Mouse (Mus musculus) kidney, postnatal 14 days (tissue): Measurements from ENCODE around the gene Ginm1.

Source experiments
- DNase-seq: peaks from one replicate; pipeline ENCODE4 v3.0.0; 2022; ENCODE audit warnings: mixed read lengths

Ginm1 gene

GRCm38 (mm10) chr10:7792751-7793385 is at the start of gene Ginm1, which contains the start of gene Ppil4:
Gene Ginm1, minus strand, starts transcription at chr10:7792824.
Gene Ppil4, plus strand, starts transcription at chr10:7792891.
- peak; percentile 94 for DNase-seq

GRCm38 (mm10) chr10:7841571-7842080 is 49.0 kb upstream of the Ginm1 start:
- DNase-seq = peak; percentile 58

GRCm38 (mm10) chr10:7840785-7841184 is 48.2 kb upstream of the Ginm1 start:
- DNase-seq = no peak

- DNase-seq = no peak
These were observed 47.7 kb upstream of the Ginm1 start for GRCm38 (mm10) chr10:7840353-7840733.

DNA sequence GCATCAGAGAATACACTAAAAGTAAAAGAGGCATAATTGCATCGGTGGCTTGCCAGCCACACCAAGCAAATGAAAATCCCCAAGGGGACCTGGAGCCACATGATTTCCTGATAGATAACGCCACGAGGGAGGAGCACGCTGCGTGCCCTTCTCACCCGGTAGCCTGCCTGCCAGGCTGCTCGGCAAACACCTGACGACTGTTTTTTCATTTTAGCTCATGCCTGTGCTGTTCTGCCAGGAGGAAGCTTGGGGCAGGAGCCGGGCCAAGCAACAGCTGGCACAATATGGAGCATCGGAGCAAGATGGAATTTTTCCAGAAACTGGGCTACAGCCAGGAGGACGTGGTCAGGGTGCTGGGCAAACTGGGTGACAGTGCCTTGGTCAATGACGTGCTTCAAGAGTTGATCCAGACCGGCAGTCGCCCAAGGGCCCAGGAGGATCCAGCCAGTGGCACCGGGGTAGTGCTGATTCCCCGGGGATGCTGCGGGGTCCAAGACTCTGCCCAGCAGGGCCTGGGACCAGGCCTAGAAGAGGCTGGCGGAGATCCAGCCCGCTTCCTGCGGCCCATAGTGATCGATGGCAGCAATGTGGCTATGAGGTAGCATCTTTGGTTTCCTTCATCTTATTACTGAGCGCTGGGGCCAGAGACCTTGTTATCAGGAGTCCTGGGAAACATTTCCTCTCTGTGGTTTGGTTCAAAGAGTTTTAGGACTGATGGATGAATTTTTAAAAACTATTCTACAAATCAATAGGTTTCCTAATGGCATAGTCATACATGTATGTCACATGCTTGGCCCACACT is 47.1 kb upstream of the Ginm1 start:
- DNase-seq = no peak

- DNase-seq = no peak
These were observed 46.3 kb upstream of the Ginm1 start for GRCm38 (mm10) chr10:7838874-7839421.

DNA sequence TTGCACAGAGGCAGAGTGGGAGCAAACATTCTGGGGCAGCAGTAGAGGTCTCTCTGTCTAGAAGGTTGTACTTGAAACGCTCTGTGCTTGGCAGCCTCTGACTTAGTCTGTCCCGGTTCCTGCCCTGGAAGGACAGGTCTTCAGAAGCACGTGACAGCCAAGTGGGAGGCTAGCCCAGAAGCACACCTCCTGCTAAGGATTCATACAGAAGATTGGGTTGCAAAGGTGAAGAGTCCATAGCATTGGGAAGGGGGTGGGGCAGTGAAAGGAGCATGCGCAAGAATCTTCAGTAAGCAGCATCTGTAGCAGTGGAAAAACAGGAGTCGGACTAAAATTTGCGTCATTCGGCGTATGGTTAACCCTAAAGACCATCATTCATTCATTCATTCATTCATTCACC is 45.4 kb upstream of the Ginm1 start:
- DNase-seq = no peak

GRCm38 (mm10) chr10:7837446-7837845 is 44.8 kb upstream of the Ginm1 start:
- no peak for DNase-seq

DNA sequence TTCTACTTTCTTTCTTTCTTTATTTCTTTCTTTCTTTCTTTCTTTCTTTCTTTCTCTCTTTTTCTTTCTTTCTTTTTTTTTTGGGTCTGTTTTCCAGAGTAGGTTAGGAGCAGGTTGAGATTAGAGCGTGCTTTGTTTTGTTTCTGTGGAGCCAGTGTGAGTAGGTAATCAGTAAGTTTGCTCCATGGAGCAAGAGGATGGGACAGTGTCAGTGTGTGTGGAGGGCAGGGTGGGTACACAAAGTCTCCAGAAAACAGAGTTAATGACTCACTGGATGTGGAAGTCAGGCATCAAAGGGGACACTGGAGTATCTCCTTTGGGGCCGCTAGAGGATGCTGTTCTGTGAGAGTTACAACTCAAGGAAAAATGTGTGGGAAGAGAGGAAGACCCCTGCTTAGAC is 44.3 kb upstream of the Ginm1 start:
- no peak for DNase-seq

- no peak for DNase-seq
These were observed 42.1 kb upstream of the Ginm1 start for GRCm38 (mm10) chr10:7834671-7835225.

GRCm38 (mm10) chr10:7833377-7834165 is 40.9 kb upstream of the Ginm1 start:
- DNase-seq = no peak

GRCm38 (mm10) chr10:7832171-7832676 is 39.6 kb upstream of the Ginm1 start, which contains the start of gene Zc3h12d:
Gene Zc3h12d, plus strand, starts transcription at chr10:7832470.
- peak; percentile 61 for DNase-seq

- no peak for DNase-seq
These were observed 33.5 kb upstream of the Ginm1 start for GRCm38 (mm10) chr10:7826106-7826505.

DNA sequence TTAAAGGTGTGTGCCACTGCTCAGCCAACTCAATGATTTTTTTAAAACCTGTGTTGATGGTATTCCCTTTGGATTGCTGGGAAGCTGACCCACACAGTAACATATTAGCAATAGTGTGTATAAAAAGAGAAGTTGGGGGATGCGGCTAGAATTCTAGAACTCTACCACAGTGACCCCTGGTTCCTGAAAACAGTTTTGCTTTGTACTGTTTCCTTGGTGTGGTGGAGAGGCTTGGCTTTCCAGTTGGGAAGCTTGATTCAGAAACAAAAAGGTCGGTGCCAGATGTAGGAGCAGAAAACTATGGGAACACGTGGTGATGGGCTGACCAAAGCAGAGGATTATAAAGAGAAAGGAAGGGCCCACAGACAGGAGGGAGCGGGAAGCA is 32.6 kb upstream of the Ginm1 start:
- DNase-seq = no peak

DNA sequence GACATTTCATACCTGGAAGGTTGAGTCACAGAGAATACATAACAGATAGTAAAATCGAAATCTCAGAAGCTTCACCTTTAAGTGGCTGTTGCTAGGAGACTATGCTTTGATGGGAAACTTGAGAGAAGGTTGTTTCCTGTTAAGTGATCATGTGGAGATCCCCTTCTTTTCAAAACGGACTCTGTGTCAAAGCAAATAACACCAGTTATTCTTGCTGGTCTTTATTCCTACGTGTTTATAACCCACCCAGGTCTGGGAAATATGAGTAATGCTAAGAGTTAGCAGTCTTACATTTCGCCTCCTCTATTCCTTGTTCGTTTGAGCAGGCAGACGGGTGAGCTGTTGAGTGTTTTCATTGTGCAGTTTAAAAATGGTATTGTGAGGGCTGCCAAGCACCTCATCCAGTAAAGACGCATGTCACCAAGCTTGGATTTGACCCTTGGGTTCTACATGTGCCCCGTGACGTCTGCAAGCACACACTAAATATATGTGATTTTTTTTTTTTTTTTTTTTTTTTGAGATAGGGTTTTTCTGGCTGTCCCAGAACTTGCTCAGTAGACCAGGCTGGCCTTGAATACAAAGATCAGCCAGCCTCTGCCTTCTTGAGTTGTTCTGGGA is 32.1 kb upstream of the Ginm1 start:
- no peak for DNase-seq

DNA sequence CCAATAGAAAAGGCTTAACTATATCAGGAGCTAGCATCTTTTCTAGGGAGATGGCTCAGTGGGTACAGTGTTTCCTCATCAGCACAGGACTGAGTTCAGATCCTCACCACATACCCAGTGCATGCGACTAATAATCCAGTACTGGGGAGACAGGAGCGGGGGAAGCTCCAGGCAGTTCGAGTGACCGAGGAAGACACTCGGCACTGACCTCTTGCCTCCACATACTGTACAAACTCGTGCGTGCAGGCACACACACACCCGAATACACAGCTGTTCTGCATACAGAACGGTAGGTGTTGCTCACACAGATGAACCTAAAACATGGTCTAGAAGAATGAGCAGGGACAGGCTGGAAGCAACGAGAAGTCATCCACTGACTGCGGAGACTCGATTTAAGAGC is 29.4 kb upstream of the Ginm1 start:
- no peak for DNase-seq

GRCm38 (mm10) chr10:7820171-7820570 is 27.5 kb upstream of the Ginm1 start:
- DNase-seq = no peak

GRCm38 (mm10) chr10:7819603-7820002 is 27.0 kb upstream of the Ginm1 start:
- DNase-seq = no peak

GRCm38 (mm10) chr10:7819156-7819555 is 26.5 kb upstream of the Ginm1 start:
- no peak for DNase-seq

- DNase-seq = no peak
These were observed 26.1 kb upstream of the Ginm1 start for GRCm38 (mm10) chr10:7818676-7819075.

DNA sequence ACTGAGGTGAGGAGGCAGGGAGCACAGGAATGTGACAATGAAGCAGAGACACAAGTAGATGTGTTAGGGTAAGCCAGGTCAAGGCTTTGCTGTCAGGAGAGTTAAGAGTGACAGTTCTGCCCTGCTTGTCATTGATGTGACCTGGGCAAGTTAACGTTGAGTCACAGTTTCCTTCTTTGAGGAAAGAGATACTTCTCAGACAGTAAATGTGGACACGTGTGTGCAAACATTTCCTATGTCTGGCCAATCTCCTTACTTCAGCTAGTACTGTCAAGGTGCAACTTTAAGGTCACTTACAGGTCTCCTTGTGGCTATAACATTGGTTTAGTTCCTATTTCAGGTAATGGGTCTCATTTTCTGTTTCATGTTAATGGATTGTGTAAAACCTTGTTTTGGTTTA is 23.9 kb upstream of the Ginm1 start:
- no peak for DNase-seq

DNA sequence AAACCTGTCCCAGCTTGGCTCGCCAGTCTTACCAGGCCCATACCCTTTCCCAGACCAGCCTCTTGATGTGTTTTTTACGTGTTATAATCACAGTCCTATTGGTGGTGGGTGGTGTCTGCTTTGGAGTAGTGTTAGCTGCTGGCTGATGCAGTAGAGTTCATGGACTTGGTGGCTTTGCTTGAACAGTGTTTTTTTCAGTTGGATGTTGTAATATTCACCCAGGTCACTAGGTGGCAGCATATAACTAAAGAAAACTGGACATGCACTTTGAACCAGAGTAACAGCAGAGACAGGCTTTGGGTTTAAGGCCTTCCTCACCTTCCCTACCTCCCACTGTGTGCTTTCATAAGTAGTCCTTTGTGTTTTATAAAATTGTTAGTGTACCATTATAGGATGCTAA is 17.3 kb upstream of the Ginm1 start:
- DNase-seq = peak; percentile 74
